Mouse (Mus musculus): Measurements from ENCODE around the gene Cyp2t4. TPM values are rescaled to one million over a fixed set of nuclear protein-coding genes. Genes with fewer than 3 reads are reported as not detected.

The Cyp2t4 gene
- polyA plus RNA-seq (2012; ENCODE audit: insufficient read depth, insufficient read length, low replicate concordance, missing spikeins), result not detected in 2 replicates

- whole genome bisulfite sequencing, result 59% methylated on average over 10 of the region's 10 CpGs
- Histone ChIP-seq H3K4me1 (ENCODE audit: control insufficient read depth, insufficient read depth, low read length) (0 out of 2 replicates have a peak, but pooled peaks cover 4% of the 10 kb centered on the region), H3K27ac (ENCODE audit: insufficient read depth, low read depth, low read length) (no peak within 1 kb of the TSS), H3K4me3 (ENCODE audit: insufficient read depth, low read depth, low read length) (no peak within 1 kb of the TSS)
- TF ChIP-seq CTCF (IDR thresholded peaks at IDR 0.05; ENCODE audit: insufficient read depth, low read depth, low read length) (no peak), POLR2A (IDR thresholded peaks at IDR 0.05; ENCODE audit: insufficient read depth, low read depth, low read length) (no peak)
Measured at GRCm38 (mm10) chr7:27153205-27153764, at the start of gene Cyp2t4. TSS of gene Cyp2t4 (plus strand) at chr7:27153714.

GRCm38 (mm10) chr7:27104882-27105281 is 48.6 kb upstream of the Cyp2t4 start:
- H3K4me1 ChIP-seq (ENCODE audit: control insufficient read depth, insufficient read depth, low read length), result no peaks in the 10 kb centered on the region
- 83% methylated on average over 5 of the region's 5 CpGs for WGBS
- no peak overlapping the region for H3K27ac ChIP-seq (ENCODE audit: insufficient read depth, low read depth, low read length)
- TF ChIP-seq CTCF (IDR thresholded peaks at IDR 0.05; ENCODE audit: insufficient read depth, low read depth, low read length) (no peak), POLR2A (IDR thresholded peaks at IDR 0.05; ENCODE audit: insufficient read depth, low read depth, low read length) (no peak)
- H3K4me3 ChIP-seq (ENCODE audit: insufficient read depth, low read depth, low read length), result no peak overlapping the region

GRCm38 (mm10) chr7:27110327-27110726 is 43.2 kb upstream of the Cyp2t4 start:
- no peak overlapping the region for H3K4me3 ChIP-seq (ENCODE audit: insufficient read depth, low read depth, low read length)
- no peak for TF ChIP-seq POLR2A (IDR thresholded peaks at IDR 0.05; ENCODE audit: insufficient read depth, low read depth, low read length)
- TF ChIP-seq CTCF (IDR thresholded peaks at IDR 0.05; ENCODE audit: insufficient read depth, low read depth, low read length), result no peak
- no peaks in the 10 kb centered on the region for H3K4me1 ChIP-seq (ENCODE audit: control insufficient read depth, insufficient read depth, low read length)
- no peak overlapping the region for H3K27ac ChIP-seq (ENCODE audit: insufficient read depth, low read depth, low read length)

DNA sequence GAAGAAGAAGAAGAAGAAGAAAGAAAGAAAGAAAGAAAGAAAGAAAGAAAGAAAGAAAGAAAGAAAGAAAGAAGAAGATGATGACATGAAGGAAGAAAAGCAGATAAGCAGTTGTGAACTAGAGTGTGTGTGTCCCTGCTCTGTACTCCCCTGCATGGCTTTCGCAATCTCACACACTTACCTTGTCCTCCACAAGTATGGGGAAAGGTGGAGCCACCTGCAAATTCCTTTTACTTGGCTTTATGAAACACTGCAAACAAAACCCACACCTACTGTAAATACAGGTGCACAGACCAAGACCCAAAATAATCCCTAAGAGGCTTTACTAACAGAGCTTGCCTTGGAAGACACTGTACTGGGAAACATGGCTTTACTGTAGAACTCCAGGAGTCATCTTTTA is 42.5 kb upstream of the Cyp2t4 start:
- H3K4me1 ChIP-seq (ENCODE audit: control insufficient read depth, insufficient read depth, low read length), result no peaks in the 10 kb centered on the region
- no peak overlapping the region for H3K4me3 ChIP-seq (ENCODE audit: insufficient read depth, low read depth, low read length)
- no peak for TF ChIP-seq CTCF (IDR thresholded peaks at IDR 0.05; ENCODE audit: insufficient read depth, low read depth, low read length)
- no peak for TF ChIP-seq POLR2A (IDR thresholded peaks at IDR 0.05; ENCODE audit: insufficient read depth, low read depth, low read length)
- WGBS, result 94% methylated on average over 1 of the region's 1 CpGs
- H3K27ac ChIP-seq (ENCODE audit: insufficient read depth, low read depth, low read length), result no peak overlapping the region

- WGBS, result 77% methylated on average over 3 of the region's 3 CpGs
- TF ChIP-seq POLR2A (IDR thresholded peaks at IDR 0.05; ENCODE audit: insufficient read depth, low read depth, low read length), result no peak
- no peak for TF ChIP-seq CTCF (IDR thresholded peaks at IDR 0.05; ENCODE audit: insufficient read depth, low read depth, low read length)
- no peaks in the 10 kb centered on the region for H3K4me1 ChIP-seq (ENCODE audit: control insufficient read depth, insufficient read depth, low read length)
- H3K4me3 ChIP-seq (ENCODE audit: insufficient read depth, low read depth, low read length), result no peak overlapping the region
- no peak overlapping the region for H3K27ac ChIP-seq (ENCODE audit: insufficient read depth, low read depth, low read length)
Measured at GRCm38 (mm10) chr7:27111987-27112386, 41.5 kb upstream of the Cyp2t4 start.

- 64% methylated on average over 4 of the region's 4 CpGs for WGBS
- Histone ChIP-seq H3K4me3 (ENCODE audit: insufficient read depth, low read depth, low read length) (no peak overlapping the region), H3K4me1 (ENCODE audit: control insufficient read depth, insufficient read depth, low read length) (no peaks in the 10 kb centered on the region), H3K27ac (ENCODE audit: insufficient read depth, low read depth, low read length) (no peak overlapping the region)
- no peak for TF ChIP-seq CTCF (IDR thresholded peaks at IDR 0.05; ENCODE audit: insufficient read depth, low read depth, low read length)
- TF ChIP-seq POLR2A (IDR thresholded peaks at IDR 0.05; ENCODE audit: insufficient read depth, low read depth, low read length), result no peak
Measured at GRCm38 (mm10) chr7:27118033-27118511, 35.4 kb upstream of the Cyp2t4 start.

GRCm38 (mm10) chr7:27119676-27120075 is 33.8 kb upstream of the Cyp2t4 start, which contains the start of gene Cyp2f2:
TSS of gene Cyp2f2 (plus strand) at chr7:27119909.
- Histone ChIP-seq H3K27ac (ENCODE audit: insufficient read depth, low read depth, low read length) (no peak within 1 kb of the TSS), H3K4me3 (ENCODE audit: insufficient read depth, low read depth, low read length) (no peak within 1 kb of the TSS), H3K4me1 (ENCODE audit: control insufficient read depth, insufficient read depth, low read length) (no peaks in the 10 kb centered on the region)
- no peak for TF ChIP-seq POLR2A (IDR thresholded peaks at IDR 0.05; ENCODE audit: insufficient read depth, low read depth, low read length)
- no peak for TF ChIP-seq CTCF (IDR thresholded peaks at IDR 0.05; ENCODE audit: insufficient read depth, low read depth, low read length)

DNA sequence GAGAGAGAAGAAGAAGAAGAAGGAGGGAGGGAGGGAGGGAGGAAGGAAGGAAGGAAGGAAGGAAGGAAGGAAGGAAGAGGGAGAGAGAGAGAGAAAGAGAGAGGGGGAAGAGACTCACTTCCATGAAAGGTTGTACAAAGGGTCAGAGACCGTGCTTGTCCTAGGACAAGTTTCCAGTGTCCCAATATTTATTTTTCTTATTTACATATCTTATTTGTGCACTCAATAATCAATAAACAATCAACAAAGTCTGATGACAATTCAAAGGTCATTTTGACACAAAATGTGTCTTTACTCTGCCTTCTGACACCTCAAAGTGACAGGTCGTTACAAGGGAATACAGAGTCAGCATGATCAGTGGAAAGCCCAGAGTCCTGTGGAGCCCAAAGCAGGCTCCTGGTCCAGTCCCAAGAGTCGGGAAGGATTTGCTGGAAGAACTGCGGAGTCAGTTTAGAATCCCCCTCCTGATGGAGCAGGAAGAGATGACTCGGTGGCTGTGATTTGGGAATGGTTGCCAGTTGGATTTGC is 29.1 kb upstream of the Cyp2t4 start:
- Histone ChIP-seq H3K4me1 (ENCODE audit: control insufficient read depth, insufficient read depth, low read length) (no peaks in the 10 kb centered on the region), H3K4me3 (ENCODE audit: insufficient read depth, low read depth, low read length) (no peak overlapping the region), H3K27ac (ENCODE audit: insufficient read depth, low read depth, low read length) (no peak overlapping the region)
- TF ChIP-seq CTCF (IDR thresholded peaks at IDR 0.05; ENCODE audit: insufficient read depth, low read depth, low read length) (no peak), POLR2A (IDR thresholded peaks at IDR 0.05; ENCODE audit: insufficient read depth, low read depth, low read length) (no peak)
- 79% methylated on average over 5 of the region's 5 CpGs for WGBS

DNA sequence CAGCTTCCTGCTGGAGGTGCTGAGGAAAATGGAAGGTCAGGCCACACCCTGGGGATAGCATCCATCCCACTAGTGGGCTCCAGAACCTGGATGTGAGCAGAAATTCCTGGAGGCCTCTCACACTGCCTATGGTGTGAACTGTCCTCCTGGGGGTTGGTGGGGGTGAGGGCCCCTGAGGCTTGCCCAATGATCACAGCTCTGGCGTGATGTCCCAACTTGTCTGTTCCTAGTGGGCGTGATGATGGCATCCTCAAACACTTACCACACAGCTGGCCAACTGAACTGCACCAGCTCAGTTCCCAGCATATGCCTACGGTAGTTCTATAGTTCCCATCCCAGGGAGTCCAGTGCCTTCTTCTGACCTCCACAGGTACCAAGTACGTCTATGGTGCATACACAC is 28.5 kb upstream of the Cyp2t4 start:
- WGBS, result 90% methylated on average over 4 of the region's 4 CpGs
- H3K4me3 ChIP-seq (ENCODE audit: insufficient read depth, low read depth, low read length), result no peak overlapping the region
- no peaks in the 10 kb centered on the region for H3K4me1 ChIP-seq (ENCODE audit: control insufficient read depth, insufficient read depth, low read length)
- no peak for TF ChIP-seq POLR2A (IDR thresholded peaks at IDR 0.05; ENCODE audit: insufficient read depth, low read depth, low read length)
- TF ChIP-seq CTCF (IDR thresholded peaks at IDR 0.05; ENCODE audit: insufficient read depth, low read depth, low read length), result no peak
- H3K27ac ChIP-seq (ENCODE audit: insufficient read depth, low read depth, low read length), result no peak overlapping the region
